Mouse (Mus musculus): Measurements from ENCODE around the gene Tars. TPM values are rescaled to one million over a fixed set of nuclear protein-coding genes. Genes with fewer than 3 reads are reported as not detected.

The Tars gene
- total RNA-seq (2014; rRNA removed; ENCODE audit: low replicate concordance) (11.2 and 18.8 TPM in 2 replicates), polyA plus RNA-seq (2015; fragmentation: Nextera tagmentation; extraction: Ambion mirVana) (20.0 and 22.3 TPM in 2 replicates)

DNA sequence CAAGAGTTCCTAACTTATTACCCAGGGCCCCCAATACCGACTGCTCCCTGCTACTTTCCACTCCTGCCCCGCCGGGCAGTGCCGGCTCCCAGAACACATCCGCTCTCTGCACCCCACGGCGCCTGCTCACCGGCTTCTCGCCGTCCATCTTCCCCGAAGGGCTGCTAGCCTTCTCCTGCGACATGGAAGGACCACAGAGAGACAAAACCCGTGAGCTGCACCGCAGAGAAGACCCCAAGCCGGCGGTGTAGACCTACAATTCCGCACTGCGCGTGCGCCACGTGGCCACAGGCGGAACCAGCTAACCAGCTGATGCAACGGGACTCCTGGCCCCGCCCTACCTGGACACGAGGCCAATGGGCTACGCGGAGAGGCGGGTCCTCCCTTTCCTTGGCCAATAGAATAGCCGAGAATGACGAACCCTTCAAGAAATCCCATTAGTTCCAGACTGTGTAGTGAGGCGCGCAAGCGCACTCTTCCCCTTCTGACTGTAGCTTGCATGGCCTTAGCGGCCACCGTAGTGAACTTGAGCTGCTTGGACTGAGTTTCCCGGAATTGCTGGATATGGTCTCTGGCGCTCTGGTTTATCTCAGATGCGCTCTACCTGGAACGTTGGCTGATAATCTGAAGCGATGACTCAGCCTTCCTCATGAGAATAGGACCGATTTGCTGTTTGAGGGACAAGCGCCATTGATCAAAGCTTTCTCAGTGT, at the start of gene Tars:
Gene Tars, minus strand, starts transcription at position 310 of the 712 bp plus-strand sequence.
- Histone ChIP-seq H3K36me3 (replicated peaks; ENCODE audit: control insufficient read depth, insufficient read depth, low read length) (peaks cover 18% of the 10 kb centered on the region), H3K4me3 (ENCODE audit: low read depth, low read length) (peak within 1 kb of the TSS; percentile 96), H3K4me2 (ENCODE audit: low read depth, low read length) (peak within 1 kb of the TSS; percentile 91), H3K9me3 (replicated peaks; ENCODE audit: control insufficient read depth, low read length) (no peaks in the 10 kb centered on the region), H3K27me3 (ENCODE audit: control insufficient read depth, insufficient read depth, low read length) (no peaks in the 10 kb centered on the region), H3K9ac (replicated peaks; ENCODE audit: low read depth, low read length) (peak within 1 kb of the TSS; percentile 80), H3K4me1 (ENCODE audit: control insufficient read depth, insufficient read depth) (peaks cover 7% of the 10 kb centered on the region; the same call in 1 of the 2 replicates), H3K27ac (ENCODE audit: low read depth) (peak within 1 kb of the TSS; percentile 63)
- under 1% methylated on average over 42 of the region's 42 CpGs for WGBS
- no peak for TF ChIP-seq EP300 (IDR thresholded peaks at IDR 0.05; ENCODE audit: low read depth)
- no peak for TF ChIP-seq CTCF (IDR thresholded peaks at IDR 0.05; ENCODE audit: low read depth)
- ATAC-seq (ENCODE audit: insufficient read depth, low read depth) (peak; percentile 100), DNase-seq (ENCODE audit: low spot score) (peak; percentile 100)

GRCm38 (mm10) chr15:11437361-11437760, 37.9 kb upstream of the Tars start:
- no peaks in the 10 kb centered on the region for H3K36me3 ChIP-seq (replicated peaks; ENCODE audit: control insufficient read depth, insufficient read depth, low read length)
- WGBS: 85% methylated on average over 4 of the region's 4 CpGs
- H3K4me1 ChIP-seq (ENCODE audit: control insufficient read depth, insufficient read depth): no peaks in the 10 kb centered on the region
- no peak for ATAC-seq (ENCODE audit: insufficient read depth, low read depth)
- DNase-seq (ENCODE audit: low spot score): no peak
- no peak overlapping the region for H3K9ac ChIP-seq (replicated peaks; ENCODE audit: low read depth, low read length)
- H3K27ac ChIP-seq (ENCODE audit: low read depth): no peak overlapping the region
- TF ChIP-seq EP300 (IDR thresholded peaks at IDR 0.05; ENCODE audit: low read depth) (no peak), CTCF (IDR thresholded peaks at IDR 0.05; ENCODE audit: low read depth) (no peak)
- H3K9me3 ChIP-seq (replicated peaks; ENCODE audit: control insufficient read depth, low read length): no peaks in the 10 kb centered on the region
- no peak overlapping the region for H3K4me2 ChIP-seq (ENCODE audit: low read depth, low read length)
- H3K4me3 ChIP-seq (ENCODE audit: low read depth, low read length): no peak overlapping the region
- H3K27me3 ChIP-seq (ENCODE audit: control insufficient read depth, insufficient read depth, low read length): no peaks in the 10 kb centered on the region

DNA sequence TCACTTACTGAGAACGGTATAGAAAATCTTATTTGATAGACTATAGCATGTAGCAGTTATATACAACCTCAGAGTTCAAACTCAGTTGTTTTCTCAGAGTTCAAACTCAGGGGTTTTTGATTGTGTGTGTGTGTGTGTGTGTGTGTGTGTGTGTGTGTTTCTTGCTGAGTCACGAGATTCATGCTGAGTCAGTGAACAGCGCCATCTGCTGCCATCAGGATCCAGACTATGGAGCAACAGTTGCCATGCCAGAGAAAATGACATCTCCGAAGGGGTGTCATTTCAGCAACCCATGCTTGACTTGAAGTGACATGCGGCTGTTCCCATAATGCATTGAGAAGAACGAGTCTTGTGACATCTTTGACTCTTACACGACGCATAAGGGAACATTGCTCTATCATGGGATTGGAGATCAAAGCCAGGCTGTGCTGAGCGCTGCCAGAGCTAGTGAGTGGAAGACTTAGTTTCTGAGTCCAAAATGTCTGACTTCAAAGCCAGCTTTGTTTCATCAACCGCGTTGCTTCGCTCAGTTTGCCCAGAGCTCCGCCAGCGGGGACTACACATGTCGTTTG, 37.3 kb upstream of the Tars start:
- no peaks in the 10 kb centered on the region for H3K4me1 ChIP-seq (ENCODE audit: control insufficient read depth, insufficient read depth)

DNA sequence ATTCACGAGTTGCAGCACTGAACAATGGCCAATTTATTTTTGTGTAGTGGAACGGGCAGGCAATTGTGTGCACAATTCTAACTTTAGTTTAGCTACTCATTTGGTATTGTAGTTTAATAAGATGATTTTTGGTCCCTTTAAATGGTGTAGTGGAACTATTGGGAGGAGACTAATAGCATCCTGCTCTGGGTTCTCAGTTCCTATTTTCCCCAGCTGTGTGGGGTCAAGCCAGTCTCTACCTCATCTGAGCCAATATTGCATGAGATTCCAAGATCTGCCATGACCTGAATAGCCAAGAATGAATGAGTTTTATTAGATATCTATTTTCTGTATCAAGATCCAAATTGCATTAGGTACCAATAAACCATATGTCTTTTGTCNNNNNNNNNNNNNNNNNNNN, 27.4 kb upstream of the Tars start:
- Histone ChIP-seq H3K36me3 (replicated peaks; ENCODE audit: control insufficient read depth, insufficient read depth, low read length) (no peaks in the 10 kb centered on the region), H3K27ac (ENCODE audit: low read depth) (no peak overlapping the region), H3K4me1 (ENCODE audit: control insufficient read depth, insufficient read depth) (no peaks in the 10 kb centered on the region), H3K4me2 (ENCODE audit: low read depth, low read length) (no peak overlapping the region), H3K9me3 (replicated peaks; ENCODE audit: control insufficient read depth, low read length) (no peaks in the 10 kb centered on the region), H3K4me3 (ENCODE audit: low read depth, low read length) (no peak overlapping the region), H3K27me3 (ENCODE audit: control insufficient read depth, insufficient read depth, low read length) (no peaks in the 10 kb centered on the region), H3K9ac (replicated peaks; ENCODE audit: low read depth, low read length) (no peak overlapping the region)
- 78% methylated on average over 2 of the region's 2 CpGs for WGBS
- no peak for DNase-seq (ENCODE audit: low spot score)
- no peak for ATAC-seq (ENCODE audit: insufficient read depth, low read depth)
- TF ChIP-seq CTCF (IDR thresholded peaks at IDR 0.05; ENCODE audit: low read depth) (no peak), EP300 (IDR thresholded peaks at IDR 0.05; ENCODE audit: low read depth) (no peak)

More for the DNA sequence above, 37.3 kb upstream of the Tars start:
- Histone ChIP-seq H3K4me3 (ENCODE audit: low read depth, low read length) (no peak overlapping the region), H3K27ac (ENCODE audit: low read depth) (no peak overlapping the region), H3K9ac (replicated peaks; ENCODE audit: low read depth, low read length) (no peak overlapping the region), H3K9me3 (replicated peaks; ENCODE audit: control insufficient read depth, low read length) (no peaks in the 10 kb centered on the region), H3K27me3 (ENCODE audit: control insufficient read depth, insufficient read depth, low read length) (no peaks in the 10 kb centered on the region), H3K36me3 (replicated peaks; ENCODE audit: control insufficient read depth, insufficient read depth, low read length) (no peaks in the 10 kb centered on the region), H3K4me2 (ENCODE audit: low read depth, low read length) (no peak overlapping the region)
- ATAC-seq (ENCODE audit: insufficient read depth, low read depth) (no peak), DNase-seq (ENCODE audit: low spot score) (no peak)
- WGBS: 89% methylated on average over 15 of the region's 15 CpGs
- no peak for TF ChIP-seq EP300 (IDR thresholded peaks at IDR 0.05; ENCODE audit: low read depth)
- TF ChIP-seq CTCF (IDR thresholded peaks at IDR 0.05; ENCODE audit: low read depth): no peak

DNA sequence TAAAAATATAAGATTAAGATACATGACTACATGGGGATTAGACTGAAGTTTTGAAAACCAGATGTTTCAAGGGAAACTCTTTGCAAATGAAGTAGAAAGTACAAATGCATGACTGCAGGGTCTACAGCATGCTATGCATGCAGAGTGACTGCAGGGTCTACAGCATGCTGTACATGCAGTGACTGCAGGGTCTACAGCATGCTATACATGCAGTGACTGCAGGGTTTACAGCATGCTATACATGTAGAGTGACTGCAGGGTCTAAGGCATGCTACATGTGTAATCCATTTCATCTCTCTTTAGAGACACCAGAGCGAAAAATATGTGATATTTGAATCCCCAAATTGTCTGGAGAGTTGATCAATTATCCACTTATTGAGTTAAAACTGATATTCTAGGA, 14.0 kb upstream of the Tars start:
- Histone ChIP-seq H3K4me3 (ENCODE audit: low read depth, low read length) (no peak overlapping the region), H3K36me3 (replicated peaks; ENCODE audit: control insufficient read depth, insufficient read depth, low read length) (no peaks in the 10 kb centered on the region), H3K27me3 (ENCODE audit: control insufficient read depth, insufficient read depth, low read length) (no peaks in the 10 kb centered on the region), H3K9ac (replicated peaks; ENCODE audit: low read depth, low read length) (no peak overlapping the region), H3K4me1 (ENCODE audit: control insufficient read depth, insufficient read depth) (no peaks in the 10 kb centered on the region), H3K9me3 (replicated peaks; ENCODE audit: control insufficient read depth, low read length) (no peaks in the 10 kb centered on the region), H3K27ac (ENCODE audit: low read depth) (no peak overlapping the region), H3K4me2 (ENCODE audit: low read depth, low read length) (no peak overlapping the region)
- WGBS: 88% methylated on average over 1 of the region's 1 CpGs
- ATAC-seq (ENCODE audit: insufficient read depth, low read depth) (no peak), DNase-seq (ENCODE audit: low spot score) (no peak)
- TF ChIP-seq EP300 (IDR thresholded peaks at IDR 0.05; ENCODE audit: low read depth): no peak
- TF ChIP-seq CTCF (IDR thresholded peaks at IDR 0.05; ENCODE audit: low read depth): no peak
